Mouse (Mus musculus) heart, adult 2 months (tissue): ENCODE measurements at regions not wholly inside any gene's neighbourhood (a gene's known extent, or its start where the extent isn't known, plus 50 kb on each side); places are given as distances from the start of the nearest gene placed in this dataset.

Source experiments
- CTCF ChIP-seq: fragments of 200-600 bp; IDR thresholded peaks from 2 replicates; pipeline ENCODE4 v1.8.1; 2022; ENCODE audit warnings: antibody characterized with exemption, mild to moderate bottlenecking, moderate library complexity
- EP300 ChIP-seq: fragments of 200-500 bp; IDR thresholded peaks from 2 replicates; pipeline ENCODE4 v1.6.1; 2011; ENCODE audit warnings: low read depth, low read length, control low read depth; ENCODE audit not compliant: insufficient read depth

- TF ChIP-seq CTCF (no peak), EP300 (no peak)
These were observed 49.9 kb upstream of the Gm2310 start for GRCm38 (mm10) chr15:8569617-8570016.
